Mouse (Mus musculus) frontal cortex, postnatal 25 days (tissue): ENCODE measurements around the gene Pcdh8.

Source experiments
- DNase-seq, 2 experiments: peaks; one replicate each; pipeline ENCODE4 v3.0.0; 2022; ENCODE audit warnings: low spot score in 2 of 2

Pcdh8 gene

DNA sequence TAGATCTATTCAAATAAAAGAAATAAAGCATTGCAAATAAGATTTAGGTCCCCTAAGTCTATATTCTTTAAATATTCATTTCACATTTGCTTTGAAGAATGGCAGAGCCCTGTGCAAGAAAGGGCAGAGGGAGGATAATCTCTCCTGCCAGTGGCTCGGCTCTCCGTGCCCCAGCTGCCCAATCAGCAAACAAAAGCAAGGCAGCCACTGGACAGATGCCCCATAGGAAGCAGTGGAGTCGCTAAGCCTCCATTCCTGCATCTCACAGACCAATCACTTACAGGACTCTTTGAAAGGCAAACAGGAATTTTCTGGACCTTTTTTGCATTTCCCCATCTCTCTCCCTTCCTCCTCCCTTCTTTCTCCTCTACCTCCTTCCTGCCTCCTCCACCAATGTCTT lies 17.0 kb downstream of the Pcdh8 start:
- DNase-seq, result no peak

DNA sequence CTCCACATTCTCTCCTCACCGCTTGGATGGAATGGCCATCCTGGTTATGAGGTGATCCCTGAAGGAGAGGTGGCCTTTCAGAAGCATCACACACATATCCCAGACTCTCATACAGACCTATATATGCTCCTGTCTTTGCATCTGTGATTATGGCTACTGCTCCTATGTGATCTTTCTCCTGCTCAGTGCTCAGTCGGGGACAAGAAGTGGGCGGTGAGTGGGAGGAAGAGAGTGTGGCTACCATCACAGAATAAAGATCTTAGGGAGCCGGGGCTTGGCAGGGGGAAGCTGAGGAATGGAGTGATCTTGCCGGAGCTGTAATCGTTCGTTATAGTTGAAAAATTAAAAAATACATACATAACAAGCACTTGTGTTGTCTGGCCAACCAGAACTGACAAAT lies 17.4 kb downstream of the Pcdh8 start:
- no peak for DNase-seq

DNA sequence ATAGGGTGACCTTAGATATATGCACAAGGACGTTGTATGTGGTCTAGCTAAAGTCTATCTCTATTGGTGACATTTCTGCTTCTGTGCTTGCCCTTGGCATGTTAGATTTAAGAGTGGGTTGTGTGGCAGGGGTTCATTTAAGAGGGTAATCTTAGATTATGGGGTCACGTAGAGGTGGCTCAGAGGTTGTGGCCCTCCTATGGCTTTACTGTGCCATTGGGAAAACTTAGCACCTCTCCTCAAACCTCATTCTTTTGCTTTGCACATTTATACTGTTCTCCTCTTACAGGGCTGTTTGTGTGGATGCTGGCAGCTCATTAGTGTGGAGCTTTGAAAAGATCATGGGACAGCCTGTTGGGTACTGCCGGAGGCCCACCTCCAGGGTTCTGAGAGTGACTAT lies 30.6 kb downstream of the Pcdh8 start:
- no peak for DNase-seq

DNA sequence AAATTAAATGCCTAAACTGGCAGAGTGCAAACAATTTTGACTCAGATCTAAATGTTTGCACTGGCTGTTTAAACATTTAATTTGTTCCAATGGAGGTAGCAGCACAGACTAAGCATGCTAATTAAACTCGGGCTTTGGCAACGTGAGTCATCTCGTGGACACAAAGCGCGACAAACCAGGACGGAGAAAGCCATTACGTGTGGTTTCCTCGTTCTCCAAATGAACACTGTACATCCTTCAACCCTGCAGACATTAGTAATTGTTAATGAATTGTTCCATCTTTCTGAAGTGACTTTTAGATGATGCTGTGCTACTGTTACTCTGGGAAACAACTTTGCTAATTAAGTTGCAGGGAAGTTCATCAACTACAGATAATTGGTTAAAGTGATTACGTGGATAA lies 32.7 kb downstream of the Pcdh8 start:
- DNase-seq, result no peak

DNA sequence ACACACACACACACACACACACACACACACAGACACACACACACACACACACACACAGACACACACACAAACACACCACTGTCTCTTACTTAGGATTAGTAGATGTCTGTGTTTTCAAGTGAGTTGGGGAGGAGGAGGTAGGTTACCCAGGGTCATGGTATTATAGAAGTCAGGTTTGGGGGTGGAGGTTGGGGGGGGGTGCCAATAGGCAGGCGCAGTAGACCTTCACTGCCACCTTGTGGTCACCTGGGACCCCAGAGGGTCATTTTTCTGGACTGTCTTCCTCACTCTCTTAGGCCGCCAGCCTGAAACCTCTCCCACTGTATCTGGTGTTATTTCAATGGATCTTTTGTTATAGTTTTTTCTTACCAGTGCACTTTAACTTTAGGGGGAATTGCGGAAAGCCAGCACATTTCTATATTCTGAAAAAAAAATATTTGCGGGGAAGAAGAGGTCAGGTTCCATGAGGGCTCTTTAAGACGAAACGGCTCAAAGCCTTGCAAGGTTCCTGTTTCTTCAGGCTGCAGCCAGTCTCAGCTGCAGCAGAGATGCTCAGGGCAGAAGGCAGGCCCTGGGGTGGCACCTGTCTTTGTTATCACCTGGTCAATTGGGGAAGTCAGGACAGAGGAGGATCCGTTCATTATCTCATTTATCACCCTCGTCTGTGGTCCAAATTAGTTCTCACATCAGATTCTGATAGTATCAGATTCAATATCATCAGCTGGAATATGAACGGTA lies 33.3 kb downstream of the Pcdh8 start:
- no peak for DNase-seq

DNA sequence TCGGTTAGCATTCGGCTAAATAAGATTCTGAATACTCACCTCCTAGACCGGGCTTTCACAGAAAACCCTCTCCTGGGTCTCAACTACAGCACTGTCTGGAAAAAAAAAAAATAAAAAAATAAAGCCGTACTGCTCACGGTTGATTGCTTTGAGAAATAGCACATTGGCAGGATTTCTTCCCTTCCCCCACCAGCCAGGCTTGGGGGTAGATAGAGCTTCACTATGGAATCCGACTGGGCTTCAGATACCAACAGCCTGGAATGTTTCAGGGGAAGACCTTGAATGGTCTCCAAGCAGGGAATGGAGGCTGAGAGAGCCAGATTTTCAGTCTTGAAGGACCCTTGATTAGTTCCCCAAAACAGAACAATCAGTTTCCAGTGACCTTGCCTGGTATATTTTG lies 34.3 kb downstream of the Pcdh8 start:
- no peak for DNase-seq

DNA sequence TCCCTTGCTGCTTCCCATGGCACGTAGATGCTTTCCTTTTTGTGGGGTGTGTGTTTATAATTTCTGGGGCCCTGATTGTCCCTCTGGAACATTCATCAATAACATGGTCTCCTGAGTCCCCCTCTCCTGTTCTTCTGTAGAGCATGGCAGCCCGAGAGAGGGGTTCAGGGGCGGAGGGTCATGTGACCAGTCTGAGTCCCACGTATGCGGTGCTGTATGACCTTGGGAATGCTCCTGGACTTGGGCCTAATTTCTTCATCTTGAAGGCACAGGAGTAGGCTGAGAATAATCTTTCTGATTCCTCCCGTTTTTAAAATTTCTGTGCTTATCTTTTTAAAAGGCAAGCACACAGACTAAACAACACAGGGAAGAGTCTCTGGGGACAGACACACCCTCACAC lies 37.6 kb downstream of the Pcdh8 start:
- DNase-seq, result no peak

DNA sequence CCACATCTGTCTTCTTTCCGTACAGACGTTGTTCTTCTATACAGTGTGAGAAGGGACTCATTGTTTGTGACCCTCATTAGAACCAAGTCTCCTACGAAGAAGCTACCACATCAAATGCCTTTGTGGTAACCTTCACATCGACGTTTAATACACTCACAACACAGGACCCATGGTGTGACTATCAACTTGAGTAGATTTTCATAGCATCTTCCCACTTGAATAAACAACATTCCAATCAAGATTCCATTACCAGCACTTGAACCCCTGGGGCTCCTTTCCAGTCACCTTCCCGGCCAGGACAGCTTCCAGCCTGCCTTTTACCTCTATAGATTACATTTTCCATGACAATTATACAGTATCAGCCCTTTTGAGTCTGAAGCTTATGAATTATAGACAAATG lies 42.3 kb downstream of the Pcdh8 start:
- no peak for DNase-seq

DNA sequence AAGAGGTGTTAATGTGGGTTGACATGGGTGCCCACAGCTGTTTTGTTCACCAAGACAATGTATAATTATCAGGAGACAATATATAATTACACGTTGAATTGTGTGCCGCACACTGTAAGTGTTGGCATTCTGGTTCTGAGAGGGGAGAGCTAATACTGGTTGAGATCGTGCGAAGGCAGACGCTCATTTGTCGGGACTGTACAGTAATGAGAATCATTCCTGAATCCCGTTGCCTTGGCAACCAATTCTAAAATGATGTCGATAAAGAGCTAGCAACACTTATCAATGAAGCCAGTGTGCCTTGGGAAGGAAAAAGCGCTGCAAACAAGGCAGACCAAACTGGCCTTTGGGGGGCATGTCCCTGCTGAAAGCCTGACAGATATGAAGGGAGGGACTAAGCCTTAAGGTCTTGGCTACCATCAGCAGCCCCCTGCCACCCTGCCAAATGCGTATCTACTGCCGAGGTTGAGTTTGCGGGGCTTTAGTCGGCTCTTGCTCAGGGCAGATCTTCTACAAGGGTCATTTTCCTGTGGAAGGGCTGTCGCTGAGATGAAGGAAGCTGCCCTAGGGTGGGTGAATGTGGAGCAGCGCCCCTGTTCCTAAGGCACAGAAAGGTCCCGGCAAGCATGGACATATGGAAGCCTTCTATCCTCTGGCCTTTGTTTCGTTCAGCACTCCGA lies 47.0 kb downstream of the Pcdh8 start:
- no peak for DNase-seq

DNA sequence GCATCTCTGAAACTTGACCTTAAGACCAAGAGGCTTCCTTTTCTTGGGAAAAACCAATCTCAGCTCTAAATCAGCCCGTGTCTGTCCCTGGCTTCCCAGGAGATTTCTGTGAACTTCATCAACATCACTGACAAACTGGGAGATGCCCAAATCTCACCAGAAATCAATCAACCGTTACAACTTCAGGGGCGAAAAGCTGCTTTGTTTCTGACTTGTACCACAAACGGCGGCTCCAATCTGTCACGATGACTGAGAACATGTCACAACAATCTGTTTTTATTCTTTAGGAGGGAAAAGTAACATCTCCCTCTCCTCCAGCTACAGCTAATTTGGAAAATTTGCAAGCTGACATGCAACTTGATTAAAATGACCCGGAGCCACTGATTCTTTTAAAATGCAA lies 48.9 kb downstream of the Pcdh8 start:
- no peak for DNase-seq
